Mouse (Mus musculus) heart, adult 2 months (tissue): ENCODE measurements at regions not wholly inside any gene's neighbourhood (a gene's known extent, or its start where the extent isn't known, plus 50 kb on each side); places are given as distances from the start of the nearest gene placed in this dataset.

Experiments
- DNase-seq, 2 experiments: peaks; one replicate each; pipeline ENCODE4 v3.0.0; 2021
- H3K27ac ChIP-seq: fragments of 200-600 bp; 2 replicates; pipeline ENCODE4 v1.8.1; 2022
- H3K27me3 ChIP-seq: fragments of 200-500 bp; 2 replicates; pipeline ENCODE4 v1.6.1; 2012; ENCODE audit warnings: mild to moderate bottlenecking, low read length, inconsistent platforms, mixed read lengths; ENCODE audit not compliant: control insufficient read depth, insufficient read depth
- H3K36me3 ChIP-seq: fragments of 200-500 bp; 2 replicates; pipeline ENCODE4 v1.6.1; 2012; ENCODE audit warnings: low read length, inconsistent platforms; ENCODE audit not compliant: control insufficient read depth, insufficient read depth
- H3K4me1 ChIP-seq: fragments of 200-500 bp; 2 replicates; pipeline ENCODE4 v1.6.1; 2011; ENCODE audit warnings: low read length; ENCODE audit not compliant: control insufficient read depth, insufficient read depth
- H3K4me3 ChIP-seq: fragments of 200-600 bp; 2 replicates; pipeline ENCODE4 v1.8.1; 2022
- H3K79me2 ChIP-seq: fragments of 200-500 bp; replicated peaks from 2 replicates; pipeline ENCODE4 v1.6.1; 2012; ENCODE audit warnings: mild to moderate bottlenecking, inconsistent platforms, low read length, moderate library complexity, mixed read lengths; ENCODE audit not compliant: control insufficient read depth, insufficient read depth
- H3K9ac ChIP-seq: fragments of 200-500 bp; 2 replicates; pipeline ENCODE4 v1.6.1; 2012; ENCODE audit warnings: low read depth, mild to moderate bottlenecking, control low read depth, inconsistent platforms, low read length, mixed read lengths
- CTCF ChIP-seq: fragments of 200-600 bp; IDR thresholded peaks from 2 replicates; pipeline ENCODE4 v1.8.1; 2022; ENCODE audit warnings: antibody characterized with exemption, mild to moderate bottlenecking, moderate library complexity
- EP300 ChIP-seq: fragments of 200-500 bp; IDR thresholded peaks from 2 replicates; pipeline ENCODE4 v1.6.1; 2011; ENCODE audit warnings: low read depth, low read length, control low read depth; ENCODE audit not compliant: insufficient read depth
- POLR2A ChIP-seq: fragments of 200-500 bp; IDR thresholded peaks from 2 replicates; pipeline ENCODE4 v1.6.1; 2011; ENCODE audit warnings: mild to moderate bottlenecking, low read depth, low read length, control low read depth; ENCODE audit not compliant: insufficient read depth
- WGBS: fragments of 180-500 bp; shearing (Covaris S2); methylation state at CpG from one replicate; pipeline ENCODE4 v1.1.7; 2018; 5-methylcytosine and 5-hydroxymethylcytosine counted together
- intact Hi-C: fragments of 180-260 bp; cut with DNase I; formaldehyde crosslinking; loops from one replicate; pipeline ENCODE4 v1.15.1; 2025

- Histone ChIP-seq H3K79me2 (no peaks in the 10 kb centered on the region), H3K36me3 (no peaks in the 10 kb centered on the region), H3K4me1 (no peaks in the 10 kb centered on the region), H3K27ac (no peak overlapping the region), H3K4me3 (no peak overlapping the region), H3K9ac (no peak overlapping the region), H3K27me3 (no peaks in the 10 kb centered on the region)
- TF ChIP-seq EP300 (no peak), CTCF (no peak), POLR2A (no peak)
- WGBS, result 65% methylated on average over 4 of the region's 4 CpGs
- intact Hi-C loops, result no loop called here
- DNase-seq, result no peak
Observed at GRCm38 (mm10) chr1:119330751-119331326, 91.2 kb downstream of the Inhbb start.

- Histone ChIP-seq H3K27me3 (no peaks in the 10 kb centered on the region), H3K9ac (no peak overlapping the region), H3K27ac (no peak overlapping the region), H3K4me1 (no peaks in the 10 kb centered on the region), H3K36me3 (no peaks in the 10 kb centered on the region), H3K79me2 (no peaks in the 10 kb centered on the region), H3K4me3 (no peak overlapping the region)
- TF ChIP-seq EP300 (no peak), CTCF (no peak), POLR2A (no peak)
- 62% methylated on average over 7 of the region's 7 CpGs for WGBS
- intact Hi-C loops, result no loop called here
- no peak for DNase-seq
Observed at GRCm38 (mm10) chr1:119329693-119330434, 92.2 kb downstream of the Inhbb start.

- no peak for TF ChIP-seq POLR2A
- TF ChIP-seq EP300, result no peak
- TF ChIP-seq CTCF, result no peak
- no peak overlapping the region for H3K9ac ChIP-seq
- intact Hi-C loops, result no loop called here
Observed at GRCm38 (mm10) chr1:119328921-119329692, 92.9 kb downstream of the Inhbb start.

GRCm38 (mm10) chr1:119324551-119324950 lies 97.5 kb downstream of the Inhbb start:
- Histone ChIP-seq H3K4me1 (peaks cover 3% of the 10 kb centered on the region; the same call in 1 of the 2 replicates), H3K27me3 (no peaks in the 10 kb centered on the region), H3K9ac (no peak overlapping the region), H3K79me2 (no peaks in the 10 kb centered on the region), H3K4me3 (no peak overlapping the region), H3K36me3 (no peaks in the 10 kb centered on the region), H3K27ac (no peak overlapping the region)
- intact Hi-C loops, result loop anchor here (5.0 kb wide), 1 partner anchor 63 kb away; no protein-coding TSS in a partner anchor
- 73% methylated on average over 8 of the region's 8 CpGs for WGBS
- TF ChIP-seq POLR2A, result no peak
- DNase-seq, result no peak

More at GRCm38 (mm10) chr1:119328921-119329692, 92.9 kb downstream of the Inhbb start:
- no peak for DNase-seq
- Histone ChIP-seq H3K79me2 (no peaks in the 10 kb centered on the region), H3K27me3 (no peaks in the 10 kb centered on the region), H3K27ac (no peak overlapping the region), H3K4me3 (no peak overlapping the region), H3K4me1 (no peaks in the 10 kb centered on the region), H3K36me3 (no peaks in the 10 kb centered on the region)
- 43% methylated on average over 15 of the region's 15 CpGs for WGBS

- Histone ChIP-seq H3K4me3 (no peak overlapping the region), H3K79me2 (no peaks in the 10 kb centered on the region), H3K27ac (peak overlapping the region; percentile 52), H3K4me1 (peaks cover 3% of the 10 kb centered on the region; the same call in 1 of the 2 replicates), H3K36me3 (no peaks in the 10 kb centered on the region), H3K27me3 (no peaks in the 10 kb centered on the region), H3K9ac (no peak overlapping the region)
- WGBS, result 79% methylated on average over 10 of the region's 10 CpGs
- intact Hi-C loops, result loop anchor here (5.0 kb wide), 1 partner anchor 65 kb away; no protein-coding TSS in a partner anchor
- TF ChIP-seq CTCF (no peak), POLR2A (no peak)
- DNase-seq, result no peak
Observed at GRCm38 (mm10) chr1:119322279-119322995, 99.6 kb downstream of the Inhbb start.
